Mouse (Mus musculus) kidney, adult 2 months (tissue): Measurements from ENCODE around the gene Myo1b. TPM values are rescaled to one million over a fixed set of nuclear protein-coding genes. Genes with fewer than 3 reads are reported as not detected.

Experiments used
- DNase-seq: peaks from one replicate; pipeline ENCODE4 v3.0.0; 2021
- H3K27ac ChIP-seq: fragments of 200-500 bp; 2 replicates; pipeline ENCODE4 v1.5.1; 2012; ENCODE audit warnings: low read depth, low read length, control low read depth, inconsistent platforms; ENCODE audit not compliant: insufficient read depth
- H3K27me3 ChIP-seq: fragments of 200-500 bp; replicated peaks from 2 replicates; pipeline ENCODE4 v1.6.1; 2012; ENCODE audit warnings: mild to moderate bottlenecking, moderate library complexity, low read length, inconsistent platforms; ENCODE audit not compliant: control insufficient read depth, insufficient read depth
- H3K36me3 ChIP-seq: fragments of 200-500 bp; 2 replicates; pipeline ENCODE4 v1.6.1; 2012; ENCODE audit warnings: mild to moderate bottlenecking, moderate library complexity, low read length, inconsistent platforms; ENCODE audit not compliant: control insufficient read depth, insufficient read depth
- H3K4me1 ChIP-seq: fragments of 200-500 bp; 2 replicates; pipeline ENCODE4 v1.6.1; 2011; ENCODE audit warnings: low read length; ENCODE audit not compliant: control insufficient read depth, insufficient read depth
- H3K4me3 ChIP-seq: fragments of 200-500 bp; 2 replicates; pipeline ENCODE4 v1.5.1; 2011; ENCODE audit warnings: mild to moderate bottlenecking, low read depth, low read length, control low read depth; ENCODE audit not compliant: insufficient read depth
- CTCF ChIP-seq: fragments of 200-500 bp; conservative IDR thresholded peaks from 2 replicates; pipeline ENCODE4 v1.5.1; 2011; ENCODE audit warnings: low read depth, mild to moderate bottlenecking, control low read depth, low read length, moderate library complexity, mixed read lengths; ENCODE audit not compliant: insufficient read depth, insufficient read length
- POLR2A ChIP-seq: fragments of 200-500 bp; IDR thresholded peaks from one replicate; pipeline ENCODE4 v1.6.1; 2011; ENCODE audit warnings: low read depth, low read length, control low read depth
- WGBS: fragments of 180-500 bp; shearing (Covaris S2); methylation state at CpG from one replicate; pipeline ENCODE4 v1.1.7; 2018; 5-methylcytosine and 5-hydroxymethylcytosine counted together
- polyA plus RNA-seq: library from polyadenylated mRNA; depleted of rRNA; stranded (reverse); fragments of >200 nt; gene quantifications from 2 replicates; pipeline ENCODE4 v1.2.3, GENCODE M21; 2012

The Myo1b gene
- polyA plus RNA-seq, 1 experiment: 5.8 TPM

GRCm38 (mm10) chr1:51808228-51808627 is 107.6 kb downstream of the Myo1b start:
- Histone ChIP-seq H3K27ac (no peak overlapping the region), H3K4me3 (no peak overlapping the region), H3K4me1 (no peaks in the 10 kb centered on the region), H3K27me3 (no peaks in the 10 kb centered on the region), H3K36me3 (no peaks in the 10 kb centered on the region)
- TF ChIP-seq CTCF: no peak
- no peak for DNase-seq
- WGBS: 66% methylated on average over 1 of the region's 1 CpGs

DNA sequence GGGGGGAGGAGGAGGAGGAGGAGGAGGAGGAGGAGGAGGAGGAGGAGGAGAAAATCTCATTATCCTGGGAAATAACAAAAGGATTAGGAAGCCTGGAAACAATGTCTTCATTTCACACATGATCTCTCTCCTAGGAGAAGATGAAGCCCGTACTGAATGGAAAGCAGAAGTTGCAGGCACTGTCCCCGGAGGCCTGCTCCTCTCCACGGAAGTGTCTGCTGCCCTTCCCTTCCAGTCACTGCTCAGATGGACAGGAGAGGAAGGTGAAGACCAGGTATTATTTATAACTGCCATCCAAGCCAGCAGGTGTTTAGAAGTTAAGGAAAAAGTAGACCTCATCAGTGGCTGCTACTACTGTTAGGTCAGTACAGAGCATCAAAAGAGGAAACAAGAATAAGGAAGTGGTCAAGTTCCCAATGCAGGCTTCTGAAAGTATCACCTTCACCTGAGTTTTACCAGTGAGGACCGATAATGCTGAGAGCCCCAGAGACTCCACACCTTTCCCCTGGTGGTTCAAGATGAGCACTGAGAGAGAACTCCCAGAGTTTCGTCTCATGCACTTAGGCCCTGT is 110.7 kb downstream of the Myo1b start:
- WGBS: 78% methylated on average over 5 of the region's 5 CpGs
- H3K27ac ChIP-seq: no peak overlapping the region
- no peaks in the 10 kb centered on the region for H3K27me3 ChIP-seq
- H3K4me3 ChIP-seq: no peak overlapping the region
- no peaks in the 10 kb centered on the region for H3K36me3 ChIP-seq
- TF ChIP-seq CTCF (no peak), POLR2A (no peak)
- H3K4me1 ChIP-seq: no peaks in the 10 kb centered on the region
- no peak for DNase-seq

- no peaks in the 10 kb centered on the region for H3K4me1 ChIP-seq
- DNase-seq: no peak
- TF ChIP-seq CTCF (no peak), POLR2A (no peak)
- H3K36me3 ChIP-seq: no peaks in the 10 kb centered on the region
- no peak overlapping the region for H3K27ac ChIP-seq
- no peaks in the 10 kb centered on the region for H3K27me3 ChIP-seq
- WGBS: 87% methylated on average over 12 of the region's 12 CpGs
- H3K4me3 ChIP-seq: no peak overlapping the region
Measured at GRCm38 (mm10) chr1:51804296-51805039, 111.4 kb downstream of the Myo1b start.

GRCm38 (mm10) chr1:51798011-51798471 is 117.8 kb downstream of the Myo1b start:
- Histone ChIP-seq H3K4me3 (no peak overlapping the region), H3K27me3 (no peaks in the 10 kb centered on the region), H3K36me3 (no peaks in the 10 kb centered on the region), H3K4me1 (no peaks in the 10 kb centered on the region; the same call in 1 of the 2 replicates), H3K27ac (no peak overlapping the region)
- 83% methylated on average over 7 of the region's 7 CpGs for WGBS
- DNase-seq: no peak
- no peak for TF ChIP-seq POLR2A
- no peak for TF ChIP-seq CTCF

GRCm38 (mm10) chr1:51795586-51796309 is 120.1 kb downstream of the Myo1b start:
- DNase-seq: no peak
- Histone ChIP-seq H3K27ac (no peak overlapping the region), H3K4me1 (no peaks in the 10 kb centered on the region; the same call in 1 of the 2 replicates), H3K27me3 (no peaks in the 10 kb centered on the region), H3K36me3 (no peaks in the 10 kb centered on the region), H3K4me3 (no peak overlapping the region)
- TF ChIP-seq CTCF (no peak), POLR2A (no peak)
- 75% methylated on average over 9 of the region's 9 CpGs for WGBS

DNA sequence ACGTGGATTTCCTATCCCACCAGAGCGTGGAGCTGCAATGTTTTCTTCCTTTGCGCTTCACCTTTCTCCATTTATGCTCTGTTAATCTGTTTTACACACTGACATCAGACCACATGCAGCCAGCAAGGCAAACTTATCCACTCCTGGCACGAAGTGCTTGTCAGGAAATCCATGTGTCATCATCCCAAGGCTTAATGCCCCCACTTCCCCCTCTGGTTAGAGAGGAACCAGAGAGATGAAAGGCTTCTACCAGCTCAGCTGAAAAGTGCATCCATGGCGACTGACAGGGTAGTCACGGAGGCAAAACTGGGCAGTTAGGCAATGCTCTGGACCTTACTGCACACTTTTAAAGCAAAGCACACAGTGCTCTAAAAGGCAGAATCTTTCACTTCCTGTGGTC is 126.6 kb downstream of the Myo1b start:
- H3K4me1 ChIP-seq: no peaks in the 10 kb centered on the region
- no peak overlapping the region for H3K4me3 ChIP-seq
- H3K27me3 ChIP-seq: no peaks in the 10 kb centered on the region
- no peaks in the 10 kb centered on the region for H3K36me3 ChIP-seq
- peak; percentile 22 for DNase-seq
- WGBS: 60% methylated on average over 6 of the region's 6 CpGs
- TF ChIP-seq CTCF (no peak), POLR2A (no peak)
- no peak overlapping the region; the same call in 1 of the 2 replicates for H3K27ac ChIP-seq

DNA sequence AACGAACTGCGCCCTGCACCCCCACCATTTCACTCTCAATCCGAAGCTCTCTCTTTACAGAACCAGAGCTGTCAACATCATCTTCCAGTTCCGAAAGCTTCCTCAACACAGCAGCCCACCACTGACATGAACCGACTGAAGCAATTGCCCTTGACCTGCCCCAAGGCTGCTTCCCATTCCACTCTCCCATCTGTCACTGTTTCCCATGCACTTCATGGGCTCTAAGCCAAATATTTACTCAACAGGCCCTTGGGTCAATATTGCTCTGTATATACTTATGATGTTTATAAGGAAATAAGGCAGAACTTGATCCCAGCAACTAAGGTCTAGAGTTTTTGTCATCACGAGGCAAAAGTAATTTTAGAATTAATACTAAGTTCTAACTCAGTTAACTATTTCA is 133.8 kb downstream of the Myo1b start:
- no peak overlapping the region for H3K4me3 ChIP-seq
- TF ChIP-seq CTCF (no peak), POLR2A (no peak)
- H3K4me1 ChIP-seq: 0 out of 2 replicates have a peak, but pooled peaks cover 2% of the 10 kb centered on the region
- no peaks in the 10 kb centered on the region for H3K36me3 ChIP-seq
- no peak overlapping the region for H3K27ac ChIP-seq
- WGBS: 63% methylated on average over 6 of the region's 6 CpGs
- peak; percentile 21 for DNase-seq
- H3K27me3 ChIP-seq: no peaks in the 10 kb centered on the region
